Comparison of ENCODE assay signal across 11 mouse cellular contexts in genomic region chr9:71759893-71760292, GRCm38 (mm10). TPM values are rescaled to one million over a fixed set of nuclear protein-coding genes. Genes with fewer than 3 reads are reported as not detected.
DNase-seq lines count a peak whose midpoint lies in the region; ATAC-seq lines count a peak whose summit lies in the region.
"Had no signal": no experiment of that assay in that cellular context is flagged by ENCODE, and none has a peak within 500 bp of the region (broad histone marks: within the 10 kb centered on the region; RNA-seq: fewer than 3 reads in every experiment).

No protein-coding gene starts in this region.

- ATAC-seq in kidney, embryonic 15.5 days (replicated peaks; ENCODE audit: low FRiP score) = peak; percentile 29

- no peaks in the 10 kb centered on the region for H3K27me3 ChIP-seq in kidney, embryonic 15.5 days

- DNase-seq in embryo, embryonic 11 days = peak; percentile 33
- DNase-seq in embryo, embryonic 10 days (ENCODE audit: low spot score) = no peak
- DNase-seq in kidney, adult 11 months = peak; percentile 57
- DNase-seq in kidney, postnatal 10 days = no peak
- peak; percentile 69 for DNase-seq in lung, postnatal 36 days
- DNase-seq in thymus, postnatal 0 days (ENCODE audit: low spot score) = no peak
- no peak for DNase-seq in ovary, adult 18-20 months (ENCODE audit: low spot score)
- DNase-seq: cerebellum, postnatal 10 days; gastrocnemius, postnatal 10 days; left cerebral cortex, postnatal 4 days had no signal

- peak overlapping the region; percentile 86 for H3K27ac ChIP-seq in kidney, embryonic 15.5 days

- 12% methylated on average over 5 of the region's 5 CpGs for WGBS in kidney, embryonic 15.5 days

- peak overlapping the region; percentile 28 for H3K4me2 ChIP-seq in kidney, embryonic 15.5 days

- no peaks in the 10 kb centered on the region for H3K36me3 ChIP-seq in kidney, embryonic 15.5 days

- H3K9ac ChIP-seq in kidney, embryonic 15.5 days = no peak overlapping the region

- H3K4me1 ChIP-seq in kidney, embryonic 15.5 days = peaks cover 69% of the 10 kb centered on the region

- H3K4me3 ChIP-seq in kidney, embryonic 15.5 days (replicated peaks) = no peak overlapping the region

- H3K9me3 ChIP-seq in kidney, embryonic 15.5 days (replicated peaks) = no peaks in the 10 kb centered on the region

RNA-seq across cellular contexts. Expression of gene Cgnl1, which starts 11.5 kb away (rescaled TPM):
- 27.3 and 30.6 TPM in 2 replicates for polyA plus RNA-seq in kidney, embryonic 15.5 days (2015; fragmentation: Nextera tagmentation; extraction: Ambion mirVana)
- 1.1 TPM in 2 replicates for polyA plus RNA-seq in thymus, postnatal 0 days (2015; fragmentation: Nextera tagmentation; extraction: Ambion mirVana)

Comparison
In these comparisons a context has a peak if more than half of its experiments do, and no peak if none do; other contexts are left out.
1. DNase-seq: peak in embryo, embryonic 11 days (single experiment), kidney, adult 11 months (single experiment) and lung, postnatal 36 days (single experiment); none in embryo, embryonic 10 days (single experiment), kidney, postnatal 10 days (single experiment), thymus, postnatal 0 days (single experiment) and ovary, adult 18-20 months (single experiment).
2. RNA of gene Cgnl1, which starts 11.5 kb away (polyA plus RNA-seq): 27.3 to 30.6 TPM in kidney, embryonic 15.5 days; 1.1 TPM in thymus, postnatal 0 days; every median in the first group is over 10 times any median in the second.